Mouse (Mus musculus): ENCODE data around the gene Gmeb2. TPM values are rescaled to one million over a fixed set of nuclear protein-coding genes. Genes with fewer than 3 reads are reported as not detected.

Gmeb2 gene
- polyA plus RNA-seq (2012; rRNA removed; ENCODE audit: low replicate concordance), result 15.7 and 22.0 TPM in 2 replicates

DNA sequence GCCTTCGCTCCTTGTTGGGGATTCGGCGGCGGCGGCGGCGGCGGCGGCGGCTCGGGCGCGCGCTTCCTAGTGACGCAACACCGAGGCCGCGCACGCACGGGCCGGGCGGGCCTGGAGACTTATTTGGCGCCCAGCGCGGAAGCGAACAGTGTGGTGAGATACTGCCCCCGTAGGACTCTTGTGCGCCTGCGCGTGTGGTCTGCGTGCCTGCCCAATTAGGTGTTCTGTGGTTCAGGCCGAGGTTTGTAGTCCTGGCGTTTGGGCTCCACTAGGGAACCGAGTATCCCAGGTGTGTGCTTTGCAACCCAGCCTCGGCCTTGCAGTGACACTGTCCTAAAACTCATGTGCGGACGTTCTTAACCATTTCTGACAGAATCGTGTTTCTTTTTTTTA is at the start of gene Gmeb2:
TSS of gene Gmeb2 (minus strand) at position 78 of the 393 bp plus-strand sequence.

DNA sequence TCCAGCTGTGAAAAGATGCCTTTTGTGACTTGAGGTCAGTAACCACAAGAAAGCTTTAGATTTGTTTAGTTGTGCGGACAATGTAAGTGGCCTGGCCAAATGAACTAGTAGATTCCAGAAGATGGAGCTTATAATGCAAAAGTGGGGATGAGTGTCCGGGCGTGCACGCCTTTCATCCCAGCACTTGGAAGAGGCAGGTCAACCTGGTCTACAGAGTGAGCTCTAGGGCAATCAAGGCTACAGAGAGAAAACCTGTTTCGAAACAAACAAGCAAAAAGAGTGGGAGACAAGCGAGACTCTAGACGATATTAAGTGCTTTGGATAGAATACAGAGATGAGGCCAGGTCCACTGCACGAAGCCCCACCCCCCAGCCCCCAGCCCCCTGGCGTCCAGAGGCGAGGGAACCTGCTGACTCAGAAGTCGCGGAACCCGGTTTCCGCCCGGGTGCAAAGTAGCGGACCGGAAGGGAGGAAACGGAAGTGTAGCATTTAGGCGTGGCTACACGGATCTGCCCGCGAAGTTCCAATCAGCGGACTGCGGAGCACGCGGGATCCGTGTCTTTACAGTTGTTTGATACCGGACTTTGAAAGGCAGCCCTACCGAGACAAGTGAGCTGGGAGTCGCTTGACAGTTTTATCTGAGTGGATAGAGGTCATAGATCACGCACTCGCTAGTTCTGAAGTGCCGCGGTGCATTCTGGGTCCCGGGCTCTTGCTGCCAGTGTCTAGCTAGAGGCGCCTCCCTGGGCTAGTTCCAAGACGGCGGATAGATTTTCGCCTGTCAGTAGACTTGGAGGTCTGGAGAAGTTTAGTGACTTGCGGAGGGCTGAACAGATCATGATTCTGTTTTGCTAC is 31.6 kb upstream of the Gmeb2 start, which contains the start of gene Rtel1:
TSS of gene Rtel1 (plus strand) at position 492 of the 855 bp plus-strand sequence.

DNA sequence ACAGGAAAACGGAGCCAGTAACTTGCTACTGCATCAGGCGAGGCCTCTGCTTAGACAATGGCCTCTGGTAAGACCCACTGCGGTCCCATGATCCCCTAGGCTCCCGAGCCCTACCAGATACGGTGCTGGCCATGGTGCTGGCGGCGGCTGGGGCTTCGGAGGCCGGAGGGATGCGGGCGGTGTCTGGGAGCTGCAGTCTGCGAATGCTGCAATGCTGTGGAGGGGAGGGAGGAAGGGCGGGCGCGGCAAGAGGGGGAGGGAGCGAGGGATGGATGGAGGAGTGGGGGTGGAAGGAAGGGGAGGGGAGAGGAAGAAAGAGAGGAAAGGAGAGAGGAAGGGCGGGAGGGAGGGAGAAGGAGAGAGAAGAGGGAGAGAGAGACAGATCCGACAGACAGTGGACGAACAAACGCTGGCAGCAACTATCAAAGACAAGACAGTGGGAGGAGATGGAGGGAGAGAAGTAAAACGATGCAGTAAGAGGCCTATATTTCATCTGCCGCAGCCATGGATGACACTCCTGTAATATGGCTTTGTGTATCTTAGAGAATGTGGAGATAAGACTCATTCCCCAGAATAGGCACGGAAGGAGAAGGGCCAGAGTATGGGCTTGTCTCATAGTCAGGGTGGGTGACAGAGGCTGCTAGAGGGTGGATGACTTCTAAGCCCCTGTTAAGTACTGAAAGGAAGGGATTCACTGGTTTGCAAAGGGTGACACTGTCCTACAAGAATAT is 26.4 kb upstream of the Gmeb2 start, which contains the start of gene Stmn3:
TSS of gene Stmn3 (minus strand) at position 421 of the 731 bp plus-strand sequence.

DNA sequence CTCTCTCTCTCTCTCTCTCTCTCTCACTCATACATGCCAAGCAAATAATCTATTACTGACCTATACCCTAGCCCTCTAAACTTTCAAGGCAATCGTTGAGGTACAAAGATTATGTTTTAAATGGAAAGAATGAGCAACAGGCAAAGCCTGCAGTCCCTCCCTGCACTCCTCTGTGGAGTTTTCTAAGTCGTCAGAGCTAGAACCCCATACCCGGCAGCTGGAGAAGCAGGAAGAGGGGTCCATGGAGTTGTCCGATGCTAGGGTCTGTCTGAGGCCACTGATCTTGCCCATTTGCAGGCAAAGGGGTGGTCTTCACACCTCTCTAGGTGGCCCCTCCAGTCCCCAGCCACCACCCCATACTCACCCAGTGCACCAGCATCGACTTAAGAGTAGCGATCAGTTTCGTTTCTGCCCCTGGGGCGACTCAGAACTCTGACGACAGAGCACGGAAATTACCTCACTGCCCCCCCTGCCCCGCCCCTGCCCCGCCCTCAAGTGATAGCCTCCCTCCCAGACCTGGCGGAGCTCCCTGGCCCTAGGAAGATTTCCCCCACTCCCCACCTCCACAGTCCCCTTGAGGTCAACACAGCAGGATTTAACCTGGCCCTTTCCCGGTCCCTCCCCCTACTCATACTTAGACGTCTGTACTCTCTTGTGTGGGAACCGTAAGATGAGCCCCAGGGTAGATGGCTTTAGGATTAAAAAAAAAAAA is 46.1 kb downstream of the Gmeb2 start, which contains the start of gene Helz2:
TSS of gene Helz2 (minus strand) at position 426 of the 712 bp plus-strand sequence.

DNA sequence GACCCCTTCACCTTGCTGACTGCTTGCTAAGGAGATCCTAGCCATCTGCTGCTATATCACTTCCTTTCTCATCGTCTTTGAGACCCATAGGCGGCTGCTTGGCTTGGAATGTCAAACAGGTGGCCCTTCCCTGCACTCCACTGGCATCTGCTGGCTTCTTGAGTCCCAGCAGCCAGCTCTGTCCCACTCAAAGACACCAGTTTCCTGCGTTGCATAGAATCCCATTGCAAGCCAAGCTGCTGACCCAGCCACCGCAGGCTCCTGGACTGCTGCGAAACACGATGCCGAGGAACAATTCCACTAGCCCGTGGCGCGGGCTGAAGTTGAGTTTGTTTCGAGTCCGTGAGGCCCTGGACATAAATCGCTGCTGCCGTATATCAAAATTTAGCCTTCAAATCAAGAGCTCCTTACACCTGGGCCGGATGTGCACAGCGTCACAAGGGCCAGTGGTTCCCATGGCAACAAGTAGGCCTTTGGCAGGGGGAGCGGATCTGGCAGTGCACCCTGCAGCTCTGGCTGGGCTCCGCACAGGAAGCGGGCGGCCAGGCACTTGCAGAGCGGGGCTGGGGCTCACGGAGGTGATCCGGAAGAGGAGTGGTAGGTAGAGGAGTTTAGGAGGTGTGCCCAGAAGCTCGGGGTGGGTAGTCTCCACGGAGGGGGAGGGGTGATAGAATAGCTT is 68.2 kb downstream of the Gmeb2 start, which contains the start of gene Fndc11:
TSS of gene Fndc11 (plus strand) at position 476 of the 679 bp plus-strand sequence.

DNA sequence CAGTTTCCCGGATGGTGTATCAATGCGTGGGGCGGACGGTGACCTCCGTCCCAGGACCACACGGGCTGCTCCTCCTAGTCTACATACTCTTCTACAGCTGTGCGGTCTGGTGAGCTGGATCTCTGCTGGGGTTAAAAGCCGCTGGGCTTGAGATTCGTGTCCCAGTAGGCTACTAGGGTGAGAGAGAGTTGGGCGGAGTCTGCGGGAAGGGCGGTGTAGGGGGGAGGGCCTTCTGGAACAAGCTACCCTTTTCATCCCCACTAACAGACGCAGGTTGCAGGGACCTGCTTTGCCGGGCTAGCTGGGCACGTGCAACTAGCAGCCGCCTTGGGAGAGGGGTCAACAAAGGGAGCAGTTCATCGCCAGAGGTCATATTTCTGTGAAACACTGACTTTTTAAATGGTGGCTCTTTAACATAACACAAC is 74.8 kb downstream of the Gmeb2 start, which contains the start of gene Srms:
TSS of gene Srms (minus strand) at position 165 of the 425 bp plus-strand sequence.

DNA sequence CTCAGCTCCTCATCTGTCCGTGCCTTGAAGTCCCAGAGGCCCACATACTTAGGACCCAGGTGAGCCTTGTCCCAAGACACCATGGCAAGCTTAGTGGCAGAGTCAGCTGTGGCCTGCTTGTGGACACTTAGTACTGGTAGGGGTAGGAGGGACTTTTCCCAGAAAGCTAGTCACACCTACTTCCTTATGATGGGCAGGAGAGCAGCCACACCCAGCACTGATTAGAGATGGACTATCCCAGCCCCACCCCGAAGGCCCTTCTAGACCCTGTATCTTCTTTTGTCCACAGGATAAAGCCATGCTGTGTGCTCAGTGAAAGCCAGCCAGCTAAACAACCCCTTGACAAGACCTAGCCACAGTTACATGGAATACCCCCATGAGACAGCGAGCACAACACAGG is 85.4 kb downstream of the Gmeb2 start, which contains the start of gene Ptk6:
TSS of gene Ptk6 (minus strand) at position 368 of the 400 bp plus-strand sequence.

Other genes with a start within 250 kb of the Gmeb2 start
- gene Chrna4, start 244.5 kb downstream of the Gmeb2 start, polyA plus RNA-seq (2012; rRNA removed; ENCODE audit: low replicate concordance), result 0.20 and 0.33 TPM in 2 replicates
- gene Kcnq2, start 152.7 kb downstream of the Gmeb2 start, polyA plus RNA-seq (2012; rRNA removed; ENCODE audit: low replicate concordance), result 0.06 and 0.20 TPM in 2 replicates
- 0.54 and 1.9 TPM in 2 replicates for gene Eef1a2, start 131.0 kb downstream of the Gmeb2 start, polyA plus RNA-seq (2012; rRNA removed; ENCODE audit: low replicate concordance)
- gene Ppdpf, start 100.8 kb downstream of the Gmeb2 start, polyA plus RNA-seq (2012; rRNA removed; ENCODE audit: low replicate concordance), result 136 and 163 TPM in 2 replicates
- gene Ptk6, start 85.2 kb downstream of the Gmeb2 start, polyA plus RNA-seq (2012; rRNA removed; ENCODE audit: low replicate concordance), result 0.03 and 0.19 TPM in 2 replicates
- gene Srms, start 74.8 kb downstream of the Gmeb2 start, polyA plus RNA-seq (2012; rRNA removed; ENCODE audit: low replicate concordance), result 0.71 and 2.8 TPM in 2 replicates
- gene Fndc11, start 68.0 kb downstream of the Gmeb2 start, polyA plus RNA-seq (2012; rRNA removed; ENCODE audit: low replicate concordance), result 0.27 and 0.50 TPM in 2 replicates
- 34.6 and 36.2 TPM in 2 replicates for gene Helz2, start 46.0 kb downstream of the Gmeb2 start, polyA plus RNA-seq (2012; rRNA removed; ENCODE audit: low replicate concordance)
- gene Stmn3, start 26.5 kb upstream of the Gmeb2 start, polyA plus RNA-seq (2012; rRNA removed; ENCODE audit: low replicate concordance), result 0.21 and 0.95 TPM in 2 replicates
- gene Rtel1, start 31.7 kb upstream of the Gmeb2 start, polyA plus RNA-seq (2012; rRNA removed; ENCODE audit: low replicate concordance), result 48.1 and 81.8 TPM in 2 replicates
- 34.1 and 66.0 TPM in 2 replicates for gene Zgpat, start 76.9 kb upstream of the Gmeb2 start, polyA plus RNA-seq (2012; rRNA removed; ENCODE audit: low replicate concordance)
- gene Arfrp1, start 77.4 kb upstream of the Gmeb2 start, polyA plus RNA-seq (2012; rRNA removed; ENCODE audit: low replicate concordance), result 40.8 and 63.9 TPM in 2 replicates
- 42.7 and 88.5 TPM in 2 replicates for gene Lime1, start 92.0 kb upstream of the Gmeb2 start, polyA plus RNA-seq (2012; rRNA removed; ENCODE audit: low replicate concordance)
- gene Zbtb46, start 171.4 kb upstream of the Gmeb2 start, polyA plus RNA-seq (2012; rRNA removed; ENCODE audit: low replicate concordance), result 15.9 and 17.4 TPM in 2 replicates
- 0.09 TPM in 1 of 2 replicates, not detected in the other for gene Abhd16b, start 205.2 kb upstream of the Gmeb2 start, polyA plus RNA-seq (2012; rRNA removed; ENCODE audit: low replicate concordance)
- 66.8 and 68.3 TPM in 2 replicates for gene Tpd52l2, start 209.1 kb upstream of the Gmeb2 start, polyA plus RNA-seq (2012; rRNA removed; ENCODE audit: low replicate concordance)
- gene Dnajc5, start 232.4 kb upstream of the Gmeb2 start, polyA plus RNA-seq (2012; rRNA removed; ENCODE audit: low replicate concordance), result 84.6 and 85.6 TPM in 2 replicates

Data from subcutaneous adipose tissue, adult 2 months (tissue).